Mouse (Mus musculus) MEL (cell line): Measurements from ENCODE around the gene Cabp2. TPM values are rescaled to one million over a fixed set of nuclear protein-coding genes. Genes with fewer than 3 reads are reported as not detected.
A peak's percentile ranks its signal among the peaks of the same experiment; 100 is the strongest.

Experiments
- DNase-seq: peaks from one replicate; pipeline ENCODE4 v3.0.0; 2011; ENCODE audit warnings: low read depth, low spot score
- H3K27ac ChIP-seq: 2 replicates; pipeline ENCODE4 v1.5.1; 2012; ENCODE audit warnings: low read depth, mild to moderate bottlenecking, control low read depth, low read length, moderate library complexity; ENCODE audit not compliant: control insufficient read depth
- H3K27me3 ChIP-seq, 2 experiments: fragments of 150-350 bp in 1 of 2; sonication (generic) in 1 of 2; 2 replicates each; pipeline ENCODE4 v1.6.1; 2012; ENCODE audit warnings: low read length in 2 of 2, mild to moderate bottlenecking in 2 of 2, improper control_type of control experiment in 1 of 2, moderate library complexity in 1 of 2; ENCODE audit not compliant: insufficient read depth in 2 of 2, control insufficient read depth in 1 of 2
- H3K36me3 ChIP-seq, 2 experiments: 2 replicates each; pipeline ENCODE4 v1.6.1; 2012 to 2014; ENCODE audit warnings: low read length in 2 of 2, improper control_type of control experiment in 1 of 2, inconsistent platforms in 1 of 2, mild to moderate bottlenecking in 1 of 2; ENCODE audit not compliant: insufficient read depth in 2 of 2, control insufficient read depth in 1 of 2
- H3K4me1 ChIP-seq, 2 experiments: fragments of 150-350 bp in 1 of 2; sonication (generic) in 1 of 2; 2 replicates each; pipeline ENCODE4 v1.6.1; 2012; ENCODE audit warnings: low read length in 2 of 2, improper control_type of control experiment in 1 of 2, mild to moderate bottlenecking in 1 of 2; ENCODE audit not compliant: insufficient read depth in 2 of 2, control insufficient read depth in 1 of 2
- H3K4me3 ChIP-seq, 2 experiments: fragments of 150-350 bp in 1 of 2; sonication (generic) in 1 of 2; 2 replicates each; pipeline ENCODE4 v1.5.1; 2012; ENCODE audit warnings: low read depth in 2 of 2, low read length in 2 of 2, mild to moderate bottlenecking in 2 of 2, moderate library complexity in 2 of 2, control low read depth in 1 of 2, improper control_type of control experiment in 1 of 2; ENCODE audit not compliant: control insufficient read depth in 1 of 2, insufficient read depth in 1 of 2
- H3K79me2 ChIP-seq: 2 replicates; pipeline ENCODE4 v1.6.1; 2012; ENCODE audit warnings: mild to moderate bottlenecking, low read length, moderate library complexity; ENCODE audit not compliant: control insufficient read depth, poor library complexity, insufficient read depth
- H3K9ac ChIP-seq: 2 replicates; pipeline ENCODE4 v1.6.1; 2012; ENCODE audit warnings: low read depth, mild to moderate bottlenecking, control low read depth, low read length, moderate library complexity; ENCODE audit not compliant: control insufficient read depth, poor library complexity, severe bottlenecking
- H3K9me3 ChIP-seq: fragments of 150-350 bp; sonication (generic); replicated peaks from 2 replicates; pipeline ENCODE4 v1.6.1; 2012; ENCODE audit warnings: mild to moderate bottlenecking, low read length, improper control_type of control experiment, moderate library complexity; ENCODE audit not compliant: insufficient read depth
- CHD2 ChIP-seq: IDR thresholded peaks from 2 replicates; pipeline ENCODE4 v1.6.1; 2011; ENCODE audit warnings: low read length, improper control_type of control experiment
- E2F4 ChIP-seq: IDR thresholded peaks from 2 replicates; pipeline ENCODE4 v1.6.1; 2011; ENCODE audit warnings: low read depth, low read length, improper control_type of control experiment, borderline replicate concordance
- ELF1 ChIP-seq: IDR thresholded peaks from 2 replicates; pipeline ENCODE4 v1.6.1; 2014; ENCODE audit warnings: low read depth, mild to moderate bottlenecking, inconsistent platforms, low read length, improper control_type of control experiment, moderate library complexity
- EP300 ChIP-seq, 2 experiments: IDR thresholded peaks; 2 replicates each; pipeline ENCODE4 v1.6.1; 2011; ENCODE audit warnings: improper control_type of control experiment in 2 of 2, low read length in 2 of 2, low read depth in 1 of 2, mild to moderate bottlenecking in 1 of 2
- ETS1 ChIP-seq: IDR thresholded peaks from 2 replicates; pipeline ENCODE4 v1.6.1; 2012; ENCODE audit warnings: low read depth, mild to moderate bottlenecking, inconsistent platforms, low read length, improper control_type of control experiment, moderate library complexity
- GABPA ChIP-seq: IDR thresholded peaks from 2 replicates; pipeline ENCODE4 v1.6.1; 2012; ENCODE audit warnings: low read depth, mild to moderate bottlenecking, inconsistent platforms, low read length, improper control_type of control experiment, moderate library complexity
- HCFC1 ChIP-seq: IDR thresholded peaks from 2 replicates; pipeline ENCODE4 v1.6.1; 2012; ENCODE audit warnings: low read depth, mild to moderate bottlenecking, inconsistent platforms, low read length, improper control_type of control experiment, moderate library complexity
- JUND ChIP-seq: IDR thresholded peaks from 2 replicates; pipeline ENCODE4 v1.6.1; 2011; ENCODE audit warnings: low read depth, mild to moderate bottlenecking, improper control_type of control experiment, low read length
- KAT2A ChIP-seq: conservative IDR thresholded peaks from 2 replicates; pipeline ENCODE4 v1.6.1; 2012; ENCODE audit warnings: low read depth, low read length, improper control_type of control experiment, inconsistent platforms
- MAX ChIP-seq: IDR thresholded peaks from 2 replicates; pipeline ENCODE4 v1.6.1; 2011; ENCODE audit warnings: low read length, improper control_type of control experiment
- MAZ ChIP-seq: IDR thresholded peaks from 2 replicates; pipeline ENCODE4 v1.6.1; 2012; ENCODE audit warnings: low read depth, mild to moderate bottlenecking, inconsistent platforms, low read length, improper control_type of control experiment
- MXI1 ChIP-seq: IDR thresholded peaks from 2 replicates; pipeline ENCODE4 v1.6.1; 2011; ENCODE audit warnings: mild to moderate bottlenecking, low read depth, low read length, improper control_type of control experiment
- MYC ChIP-seq: IDR thresholded peaks from 2 replicates; pipeline ENCODE4 v1.6.1; 2011; ENCODE audit warnings: low read depth, mild to moderate bottlenecking, low read length, improper control_type of control experiment, moderate library complexity
- NELFE ChIP-seq: IDR thresholded peaks from 2 replicates; pipeline ENCODE4 v1.6.1; 2011; ENCODE audit warnings: low read depth, low read length, improper control_type of control experiment
- NRF1 ChIP-seq: IDR thresholded peaks from 2 replicates; pipeline ENCODE4 v1.6.1; 2014; ENCODE audit warnings: low read depth, mild to moderate bottlenecking, inconsistent platforms, low read length, improper control_type of control experiment, moderate library complexity; ENCODE audit not compliant: poor library complexity, insufficient read depth, severe bottlenecking
- POLR2A ChIP-seq, 2 experiments: IDR thresholded peaks; 2 replicates each; pipeline ENCODE4 v1.6.1; 2011 to 2012; ENCODE audit warnings: low read length in 2 of 2, mild to moderate bottlenecking in 2 of 2, control low read depth in 1 of 2, improper control_type of control experiment in 1 of 2, low read depth in 1 of 2, moderate library complexity in 1 of 2; ENCODE audit not compliant: control insufficient read depth in 1 of 2, insufficient read depth in 1 of 2, poor library complexity in 1 of 2
- POLR2AphosphoS2 ChIP-seq: IDR thresholded peaks from 2 replicates; pipeline ENCODE4 v1.6.1; 2011; ENCODE audit warnings: low read length, improper control_type of control experiment
- SIN3A ChIP-seq: IDR thresholded peaks from 2 replicates; pipeline ENCODE4 v1.6.1; 2012; ENCODE audit warnings: low read length, improper control_type of control experiment, inconsistent platforms
- TBP ChIP-seq: IDR thresholded peaks from 2 replicates; pipeline ENCODE4 v1.8.0; 2011; ENCODE audit warnings: low read depth, low read length, improper control_type of control experiment
- UBTF ChIP-seq: IDR thresholded peaks from 2 replicates; pipeline ENCODE4 v1.6.1; 2012; ENCODE audit warnings: low read depth, mild to moderate bottlenecking, inconsistent platforms, low read length, improper control_type of control experiment, moderate library complexity, borderline replicate concordance; ENCODE audit not compliant: insufficient read depth
- USF1 ChIP-seq: IDR thresholded peaks from 2 replicates; pipeline ENCODE4 v1.6.1; 2014; ENCODE audit warnings: low read depth, mild to moderate bottlenecking, inconsistent platforms, low read length, improper control_type of control experiment, moderate library complexity
- ZC3H11A ChIP-seq: IDR thresholded peaks from 2 replicates; pipeline ENCODE4 v1.6.1; 2012; ENCODE audit warnings: low read depth, mild to moderate bottlenecking, inconsistent platforms, low read length, improper control_type of control experiment
- ZMIZ1 ChIP-seq: IDR thresholded peaks from 2 replicates; pipeline ENCODE4 v1.6.1; 2012; ENCODE audit warnings: low read depth, mild to moderate bottlenecking, inconsistent platforms, low read length, improper control_type of control experiment, moderate library complexity
- polyA plus RNA-seq, 2 experiments: library from polyadenylated mRNA; stranded (reverse) in 1 of 2; unstranded in 1 of 2; fragments of >175 nt in 1 of 2; fragments of >200 nt in 1 of 2; gene quantifications; 2 replicates each; pipeline versions ENCODE4 v1.2.1 to v1.2.4; 2012; ENCODE audit warnings: low replicate concordance in 2 of 2, low read depth in 1 of 2; ENCODE audit not compliant: insufficient read length in 2 of 2, insufficient read depth in 1 of 2, missing spikeins in 1 of 2
- total RNA-seq: library from RNA; depleted of rRNA; stranded (reverse); fragments of 300-350 nt; gene quantifications from 2 replicates; pipeline ENCODE4 v1.2.3, GENCODE M21; 2012

Cabp2 gene
- total and polyA plus RNA-seq, 3 experiments, result 0.14 TPM; not detected in 2

GRCm38 (mm10) chr19:4096642-4097440 lies 15.5 kb downstream of the Cabp2 start, which contains the start of gene Cdk2ap2:
Gene Cdk2ap2, plus strand, starts transcription at chr19:4097182.
- peaks cover 0 to 26% of the 10 kb centered on the region in 2 experiments; a peak in 3 of 4 replicates for H3K4me1 ChIP-seq
- H3K36me3 ChIP-seq, result peaks cover 0 to 13% of the 10 kb centered on the region in 2 experiments; a peak in 2 of 4 replicates
- DNase-seq, result peak; percentile 100
- peak within 1 kb of the TSS; percentile 88 to 93 for H3K4me3 ChIP-seq
- H3K27me3 ChIP-seq, result no peaks in the 10 kb centered on the region
- TF ChIP-seq KAT2A (no peak; the same call in 1 of the 2 replicates), ETS1 (peak; percentile 21; the same call in 1 of the 2 replicates), MAZ (peak; percentile 39; the same call in 1 of the 2 replicates), GABPA (no peak), POLR2A (IDR thresholded peaks at IDR 0.05; ENCODE audit: control insufficient read depth in 1 of 2, insufficient read depth in 1 of 2, low read depth in 1 of 2, low read length in 2 of 2, poor library complexity in 1 of 2) (peak; percentile 56 to 86; a peak in 3 of 4 replicates), HCFC1 (peak; percentile 79), ZMIZ1 (0 out of 2 replicates have a peak, but pooled peaks have one; percentile 55), ELF1 (peak; percentile 73), E2F4 (no peak), POLR2AphosphoS2 (peak; percentile 19; the same call in 1 of the 2 replicates), MYC (peak; percentile 51; the same call in 1 of the 2 replicates), USF1 (no peak), UBTF (no peak), SIN3A (peak; percentile 96), NELFE (peak; percentile 61), TBP (peak; percentile 86), ZC3H11A (no peak), EP300 (IDR thresholded peaks at IDR 0.05; ENCODE audit: low read depth in 1 of 2, low read length in 2 of 2) (no peak), JUND (no peak), MXI1 (peak; percentile 83), MAX (peak; percentile 71; the same call in 1 of the 2 replicates), CHD2 (peak; percentile 87), NRF1 (peak; percentile 95)
- no peaks in the 10 kb centered on the region for H3K9me3 ChIP-seq
- peaks cover 7% of the 10 kb centered on the region for H3K79me2 ChIP-seq
- H3K27ac ChIP-seq, result peak within 1 kb of the TSS; percentile 94
- peak within 1 kb of the TSS; percentile 87 for H3K9ac ChIP-seq
